12 mouse cellular contexts compared by ENCODE assay signal in genomic region chr7:101453725-101454124, GRCm38 (mm10). TPM values are rescaled to one million over a fixed set of nuclear protein-coding genes. Genes with fewer than 3 reads are reported as not detected.
DNase-seq lines count a peak whose midpoint lies in the region; ATAC-seq and TF ChIP-seq lines count a peak whose summit lies in the region.
"Had no signal": no experiment of that assay in that cellular context is flagged by ENCODE, and none has a peak within 500 bp of the region (broad histone marks: within the 10 kb centered on the region; RNA-seq: fewer than 3 reads in every experiment).

No protein-coding gene starts in this region.

- peaks cover 26% of the 10 kb centered on the region for H3K27me3 ChIP-seq in neural tube, embryonic 13.5 days

- no peak for ATAC-seq in neural tube, embryonic 13.5 days (ENCODE audit: low read depth)
- ATAC-seq in megakaryocyte progenitor cell, adult 5-6 weeks (replicated peaks; ENCODE audit: poor library complexity), result no peak
- ATAC-seq: activated CD4-positive, CD25-positive, alpha-beta regulatory T cell, adult 4 months had no signal

- no peak overlapping the region for H3K9ac ChIP-seq in neural tube, embryonic 13.5 days
- H3K9ac ChIP-seq: embryonic facial prominence, embryonic 13.5 days had no signal

- no peaks in the 10 kb centered on the region for H3K36me3 ChIP-seq in neural tube, embryonic 13.5 days
- H3K36me3 ChIP-seq: embryonic facial prominence, embryonic 13.5 days had no signal

- peak overlapping the region; percentile 99; the same call in 1 of the 2 replicates for H3K4me2 ChIP-seq in neural tube, embryonic 13.5 days
- H3K4me2 ChIP-seq: embryonic facial prominence, embryonic 13.5 days had no signal

- H3K9me3 ChIP-seq in neural tube, embryonic 13.5 days, result no peaks in the 10 kb centered on the region
- H3K9me3 ChIP-seq: embryonic facial prominence, embryonic 13.5 days had no signal

- peaks cover 53% of the 10 kb centered on the region for H3K4me1 ChIP-seq in neural tube, embryonic 13.5 days (replicated peaks)
- peaks cover 54% of the 10 kb centered on the region for H3K4me1 ChIP-seq in olfactory bulb, adult 2 months (ENCODE audit: control insufficient read depth, insufficient read depth, low read length)

- peak overlapping the region; percentile 85 for H3K27ac ChIP-seq in gastrocnemius, adult 2 months
- no peak overlapping the region for H3K27ac ChIP-seq in neural tube, embryonic 13.5 days (replicated peaks)
- H3K27ac ChIP-seq in olfactory bulb, adult 2 months (ENCODE audit: insufficient read depth, low read depth, low read length), result no peak overlapping the region
- H3K27ac ChIP-seq: embryonic facial prominence, embryonic 13.5 days had no signal

- no peak for TF ChIP-seq POLR2A in olfactory bulb, adult 2 months (IDR thresholded peaks at IDR 0.05; ENCODE audit: insufficient read depth, low read depth, low read length)

- peak overlapping the region; percentile 69 for H3K4me3 ChIP-seq in gastrocnemius, adult 2 months
- no peak overlapping the region for H3K4me3 ChIP-seq in neural tube, embryonic 13.5 days
- peak overlapping the region; percentile 36 for H3K4me3 ChIP-seq in olfactory bulb, adult 2 months (ENCODE audit: insufficient read depth, low read depth, low read length)
- H3K4me3 ChIP-seq: embryonic facial prominence, embryonic 13.5 days had no signal

- intact Hi-C loops in gastrocnemius, adult 2 months (cut with DNase I), result no loop called here

- no peak for TF ChIP-seq CTCF in gastrocnemius, adult 2 months (IDR thresholded peaks at IDR 0.05)
- TF ChIP-seq CTCF in olfactory bulb, adult 2 months (IDR thresholded peaks at IDR 0.05; ENCODE audit: insufficient read depth, low read depth, low read length), result no peak

- 21% methylated on average over 8 of the region's 8 CpGs for WGBS in neural tube, embryonic 13.5 days
- WGBS in olfactory bulb, adult 2 months, result 58% methylated on average over 8 of the region's 8 CpGs

- DNase-seq in gastrocnemius, adult 2 months, result peak; percentile 56
- DNase-seq in gastrocnemius, adult 8-10 months (ENCODE audit: low spot score in 2 of 2), result no peak
- DNase-seq in neural tube, embryonic 10.5 days (ENCODE audit: extremely low spot score, low spot score), result no peak
- DNase-seq in kidney, adult 18-20 months, result peak; percentile 59
- DNase-seq in thymus, postnatal 25 days, result no peak
- DNase-seq: right cerebral cortex, adult 18-20 months had no signal

RNA-seq across cellular contexts. Expression of gene Pde2a, which starts 32.2 kb away (rescaled TPM):
- total RNA-seq in gastrocnemius, adult 2 months (2021), result 10 to 100 TPM; 21.2 to 28.5 TPM
- 10 to 100 TPM; 15.2 to 22.9 (median 18.4) TPM for total RNA-seq in gastrocnemius, adult 8-10 months (2022)
- 43.6 TPM in 2 replicates for polyA plus RNA-seq in neural tube, embryonic 13.5 days (2015; fragmentation: Nextera tagmentation; extraction: Ambion mirVana)
- not detected in 2 replicates for polyA plus RNA-seq in olfactory bulb, adult 2 months (2012; ENCODE audit: insufficient read depth, insufficient read length, low replicate concordance, missing spikeins)
- total RNA-seq in megakaryocyte progenitor cell, adult 5-6 weeks (2015), result 24.1 and 25.6 TPM in 2 replicates
- 30.8 and 30.9 TPM in 2 replicates for total RNA-seq in megakaryocyte progenitor cell, adult 5-6 weeks (2017)

RNA-seq across cellular contexts. Expression of gene Gm45837, which starts 43.0 kb away (rescaled TPM):
- not detected for total RNA-seq in gastrocnemius, adult 2 months (2021)
- 1 to 10 TPM in 2 of 4 experiments, not detected in 2; 3.8 to 4.1 TPM for total RNA-seq in gastrocnemius, adult 8-10 months (2022)
- polyA plus RNA-seq in neural tube, embryonic 13.5 days (2015; fragmentation: Nextera tagmentation; extraction: Ambion mirVana), result not detected in 2 replicates
- polyA plus RNA-seq in olfactory bulb, adult 2 months (2012; ENCODE audit: insufficient read depth, insufficient read length, low replicate concordance, missing spikeins), result not detected in 2 replicates
- not detected in 2 replicates for total RNA-seq in megakaryocyte progenitor cell, adult 5-6 weeks (2015)
- not detected in 2 replicates for total RNA-seq in megakaryocyte progenitor cell, adult 5-6 weeks (2017)
- polyA plus RNA-seq: large intestine, adult 2 months had no signal

Comparison
In these comparisons a context has a peak if more than half of its experiments do, and no peak if none do; other contexts are left out.
1. DNase-seq: peak in gastrocnemius, adult 2 months (single experiment) and kidney, adult 18-20 months (single experiment); none in gastrocnemius, adult 8-10 months (0 of 2), neural tube, embryonic 10.5 days (single experiment) and thymus, postnatal 25 days (single experiment).